Mouse (Mus musculus): ENCODE measurements at regions not wholly inside any gene's neighbourhood (a gene's known extent, or its start where the extent isn't known, plus 50 kb on each side); places are given as distances from the start of the nearest gene placed in this dataset.

GRCm38 (mm10) chr4:22997198-22997985 is 509.2 kb upstream of the Pou3f2 start:
- no peaks in the 10 kb centered on the region for H3K36me3 ChIP-seq
- H3K27me3 ChIP-seq (replicated peaks): no peaks in the 10 kb centered on the region
- WGBS: 22% methylated on average over 4 of the region's 4 CpGs
- ATAC-seq (ENCODE audit: low FRiP score, low read depth): peak; percentile 85
- H3K27ac ChIP-seq: no peak overlapping the region
- no peak overlapping the region for H3K9ac ChIP-seq
- no peak overlapping the region for H3K4me3 ChIP-seq
- no peak overlapping the region for H3K4me2 ChIP-seq (replicated peaks)
- H3K4me1 ChIP-seq: peaks cover 17% of the 10 kb centered on the region; the same call in 1 of the 2 replicates
- H3K9me3 ChIP-seq: no peaks in the 10 kb centered on the region

GRCm38 (mm10) chr4:22986763-22987468 is 498.8 kb upstream of the Pou3f2 start:
- Histone ChIP-seq H3K27me3 (replicated peaks) (no peaks in the 10 kb centered on the region), H3K4me2 (replicated peaks) (no peak overlapping the region), H3K36me3 (no peaks in the 10 kb centered on the region), H3K4me1 (peaks cover 9% of the 10 kb centered on the region; the same call in 1 of the 2 replicates), H3K9ac (no peak overlapping the region), H3K9me3 (no peaks in the 10 kb centered on the region), H3K27ac (no peak overlapping the region), H3K4me3 (no peak overlapping the region)
- peak; percentile 72; the same call in 1 of the 2 replicates for ATAC-seq (ENCODE audit: low FRiP score, low read depth)
- WGBS: 10% methylated on average over 4 of the region's 4 CpGs

- no peak overlapping the region for H3K27ac ChIP-seq
- 68% methylated on average over 4 of the region's 4 CpGs for WGBS
- H3K36me3 ChIP-seq: no peaks in the 10 kb centered on the region
- no peak overlapping the region for H3K4me2 ChIP-seq (replicated peaks)
- no peaks in the 10 kb centered on the region for H3K9me3 ChIP-seq
- H3K9ac ChIP-seq: no peak overlapping the region
- ATAC-seq (ENCODE audit: low FRiP score, low read depth): no peak
- no peak overlapping the region for H3K4me3 ChIP-seq
- H3K4me1 ChIP-seq: peaks cover 8% of the 10 kb centered on the region
- no peaks in the 10 kb centered on the region for H3K27me3 ChIP-seq (replicated peaks)
Measured at GRCm38 (mm10) chr4:22973585-22974116, 485.5 kb upstream of the Pou3f2 start.

- Histone ChIP-seq H3K27ac (no peak overlapping the region), H3K36me3 (no peaks in the 10 kb centered on the region), H3K4me1 (peaks cover 8% of the 10 kb centered on the region), H3K9ac (no peak overlapping the region), H3K9me3 (no peaks in the 10 kb centered on the region), H3K4me3 (no peak overlapping the region), H3K27me3 (replicated peaks) (no peaks in the 10 kb centered on the region), H3K4me2 (replicated peaks) (no peak overlapping the region)
- ATAC-seq (ENCODE audit: low FRiP score, low read depth): no peak
- WGBS: 50% methylated on average over 11 of the region's 11 CpGs
Measured at GRCm38 (mm10) chr4:22972784-22973584, 484.8 kb upstream of the Pou3f2 start.

- peak; percentile 54; the same call in 1 of the 2 replicates for ATAC-seq (ENCODE audit: low FRiP score, low read depth)
- Histone ChIP-seq H3K36me3 (no peaks in the 10 kb centered on the region), H3K27ac (no peak overlapping the region), H3K4me3 (no peak overlapping the region), H3K9me3 (no peaks in the 10 kb centered on the region), H3K4me2 (replicated peaks) (no peak overlapping the region), H3K27me3 (replicated peaks) (no peaks in the 10 kb centered on the region), H3K4me1 (peaks cover 8% of the 10 kb centered on the region), H3K9ac (no peak overlapping the region)
- WGBS: 30% methylated on average over 2 of the region's 2 CpGs
Measured at GRCm38 (mm10) chr4:22971127-22971526, 483.0 kb upstream of the Pou3f2 start.

GRCm38 (mm10) chr4:22970495-22970894 is 482.3 kb upstream of the Pou3f2 start:
- Histone ChIP-seq H3K4me1 (peaks cover 8% of the 10 kb centered on the region), H3K4me3 (no peak overlapping the region), H3K9ac (no peak overlapping the region), H3K4me2 (replicated peaks) (peak overlapping the region; percentile 18; the same call in 1 of the 2 replicates), H3K9me3 (no peaks in the 10 kb centered on the region), H3K36me3 (no peaks in the 10 kb centered on the region), H3K27ac (no peak overlapping the region), H3K27me3 (replicated peaks) (no peaks in the 10 kb centered on the region)
- WGBS: 1% methylated on average over 5 of the region's 5 CpGs
- peak; percentile 59 for ATAC-seq (ENCODE audit: low FRiP score, low read depth)

- no peak overlapping the region for H3K9ac ChIP-seq
- 57% methylated on average over 1 of the region's 1 CpGs for WGBS
- H3K27me3 ChIP-seq (replicated peaks): no peaks in the 10 kb centered on the region
- H3K4me2 ChIP-seq (replicated peaks): no peak overlapping the region
- H3K9me3 ChIP-seq: no peaks in the 10 kb centered on the region
- no peak overlapping the region for H3K27ac ChIP-seq
- H3K4me3 ChIP-seq: no peak overlapping the region
- no peak for ATAC-seq (ENCODE audit: low FRiP score, low read depth)
- no peaks in the 10 kb centered on the region for H3K36me3 ChIP-seq
- peaks cover 10% of the 10 kb centered on the region; the same call in 1 of the 2 replicates for H3K4me1 ChIP-seq
Measured at GRCm38 (mm10) chr4:22949422-22949821, 461.3 kb upstream of the Pou3f2 start.

- Histone ChIP-seq H3K36me3 (no peaks in the 10 kb centered on the region), H3K9me3 (no peaks in the 10 kb centered on the region), H3K27ac (no peak overlapping the region), H3K4me1 (peaks cover 10% of the 10 kb centered on the region; the same call in 1 of the 2 replicates), H3K27me3 (replicated peaks) (no peaks in the 10 kb centered on the region), H3K4me2 (replicated peaks) (no peak overlapping the region), H3K4me3 (no peak overlapping the region), H3K9ac (no peak overlapping the region)
- 96% methylated on average over 4 of the region's 4 CpGs for WGBS
- ATAC-seq (ENCODE audit: low FRiP score, low read depth): no peak
Measured at GRCm38 (mm10) chr4:22948880-22949279, 460.7 kb upstream of the Pou3f2 start.

GRCm38 (mm10) chr4:22946788-22947406 is 458.7 kb upstream of the Pou3f2 start:
- ATAC-seq (ENCODE audit: low FRiP score, low read depth): peak; percentile 92
- Histone ChIP-seq H3K4me2 (replicated peaks) (no peak overlapping the region), H3K36me3 (no peaks in the 10 kb centered on the region), H3K9ac (no peak overlapping the region), H3K27ac (no peak overlapping the region), H3K27me3 (replicated peaks) (no peaks in the 10 kb centered on the region), H3K4me3 (no peak overlapping the region), H3K9me3 (no peaks in the 10 kb centered on the region), H3K4me1 (peaks cover 10% of the 10 kb centered on the region; the same call in 1 of the 2 replicates)
- 32% methylated on average over 7 of the region's 7 CpGs for WGBS

GRCm38 (mm10) chr4:22938302-22938701 is 450.1 kb upstream of the Pou3f2 start:
- no peaks in the 10 kb centered on the region for H3K36me3 ChIP-seq
- 73% methylated on average over 1 of the region's 1 CpGs for WGBS
- no peak for ATAC-seq (ENCODE audit: low FRiP score, low read depth)

GRCm38 (mm10) chr4:22924181-22924580 is 436.0 kb upstream of the Pou3f2 start:
- H3K9ac ChIP-seq: no peak overlapping the region
- H3K27me3 ChIP-seq (replicated peaks): no peaks in the 10 kb centered on the region
- no peaks in the 10 kb centered on the region for H3K36me3 ChIP-seq
- H3K4me3 ChIP-seq: no peak overlapping the region
- 89% methylated on average over 8 of the region's 8 CpGs for WGBS
- H3K9me3 ChIP-seq: no peaks in the 10 kb centered on the region
- 0 out of 2 replicates have a peak, but pooled peaks cover 4% of the 10 kb centered on the region for H3K4me1 ChIP-seq
- no peak for ATAC-seq (ENCODE audit: low FRiP score, low read depth)
- H3K27ac ChIP-seq: no peak overlapping the region
- H3K4me2 ChIP-seq (replicated peaks): no peak overlapping the region

More at GRCm38 (mm10) chr4:22938302-22938701, 450.1 kb upstream of the Pou3f2 start:
- Histone ChIP-seq H3K27me3 (replicated peaks) (no peaks in the 10 kb centered on the region), H3K4me2 (replicated peaks) (no peak overlapping the region), H3K4me1 (no peaks in the 10 kb centered on the region), H3K27ac (no peak overlapping the region), H3K9ac (no peak overlapping the region), H3K9me3 (no peaks in the 10 kb centered on the region), H3K4me3 (no peak overlapping the region)
